Mouse (Mus musculus) NIH3T3 (cell line): ENCODE measurements at regions not wholly inside any gene's neighbourhood (a gene's known extent, or its start where the extent isn't known, plus 50 kb on each side); places are given as distances from the start of the nearest gene placed in this dataset.

Source experiments
- DNase-seq: peaks from one replicate; pipeline ENCODE4 v3.0.0-alpha.2; 2012; ENCODE audit warnings: low read depth

- DNase-seq, result no peak
These were observed 69.8 kb upstream of the Slc6a14 start for GRCm38 (mm10) chrX:21644851-21645250.

- DNase-seq, result peak; percentile 87
These were observed 63.0 kb upstream of the Slc6a14 start for GRCm38 (mm10) chrX:21651508-21652297.
